Mouse (Mus musculus): ENCODE measurements around the gene Gm10053. TPM values are rescaled to one million over a fixed set of nuclear protein-coding genes. Genes with fewer than 3 reads are reported as not detected.

Gene Gm10053
- total RNA-seq (2017): 71.2 and 73.0 TPM in 2 replicates

DNA sequence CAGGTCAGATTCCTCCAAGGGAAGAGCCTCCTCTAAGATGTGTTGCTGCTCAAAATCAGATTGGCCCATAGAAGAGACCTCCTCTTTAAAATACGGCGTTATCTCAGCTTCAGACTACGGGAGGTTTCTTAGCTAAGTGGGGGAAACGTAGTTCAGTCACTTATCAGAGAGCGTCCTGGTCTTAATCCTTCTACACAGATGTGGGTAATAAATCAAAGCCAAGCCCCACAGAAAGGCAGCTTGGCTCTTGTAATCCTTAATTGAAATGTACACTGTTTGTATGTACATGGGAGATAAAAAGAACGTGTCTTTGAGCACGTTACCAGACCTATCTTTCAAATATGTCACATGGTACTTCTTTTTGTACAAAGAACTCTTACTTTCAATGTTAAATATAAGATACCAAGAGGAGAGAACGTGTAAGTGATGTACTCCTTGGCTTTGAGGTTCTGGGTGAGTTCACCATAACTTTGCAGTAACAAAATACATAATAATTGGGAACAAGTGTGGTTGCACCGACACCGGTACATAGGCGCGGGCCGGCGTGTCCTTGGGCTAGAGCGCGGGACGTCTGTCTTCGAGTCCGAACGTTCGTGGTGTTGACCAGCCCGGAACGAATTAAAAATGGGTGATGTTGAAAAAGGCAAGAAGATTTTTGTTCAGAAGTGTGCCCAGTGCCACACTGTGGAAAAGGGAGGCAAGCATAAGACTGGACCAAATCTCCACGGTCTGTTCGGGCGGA is at the start of gene Gm10053:
Gene Gm10053 (plus strand): TSS at position 558 of the 742 bp plus-strand sequence.
- peak; percentile 56 to 72; a peak in 1 of 4 replicates for ATAC-seq (replicated peaks in 1 of 2; ENCODE audit: insufficient read depth in 1 of 2, low FRiP score in 2 of 2, low TSS enrichment in 1 of 2, low read depth in 1 of 2, poor library complexity in 2 of 2, severe bottlenecking in 2 of 2)

DNA sequence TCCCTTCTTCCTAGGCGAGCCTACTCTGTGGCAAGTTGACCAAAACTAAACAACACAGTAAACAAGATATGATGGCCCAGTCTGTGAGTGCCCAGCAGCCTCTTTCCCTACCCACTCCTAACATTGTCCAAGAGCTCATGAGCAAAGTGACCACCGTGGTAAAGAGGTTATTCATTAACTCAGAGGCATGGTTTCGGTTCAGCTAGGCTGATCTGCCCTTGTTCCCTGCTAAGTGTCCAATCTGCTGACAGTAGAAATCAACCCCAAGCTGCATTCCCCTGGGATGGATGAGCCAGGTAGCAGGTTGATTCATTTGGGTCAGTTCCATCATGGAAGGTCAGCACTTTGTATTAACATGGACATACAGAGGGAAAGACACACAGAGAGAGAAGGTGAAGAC is 33.4 kb upstream of the Gm10053 start:
- no peak for ATAC-seq (replicated peaks in 1 of 2; ENCODE audit: insufficient read depth in 1 of 2, low FRiP score in 2 of 2, low TSS enrichment in 1 of 2, low read depth in 1 of 2, poor library complexity in 2 of 2, severe bottlenecking in 2 of 2)

- no peak for ATAC-seq (replicated peaks in 1 of 2; ENCODE audit: insufficient read depth in 1 of 2, low FRiP score in 2 of 2, low TSS enrichment in 1 of 2, low read depth in 1 of 2, poor library complexity in 2 of 2, severe bottlenecking in 2 of 2)
Measured at GRCm38 (mm10) chr19:24845007-24845546, 30.4 kb upstream of the Gm10053 start.

GRCm38 (mm10) chr19:24848345-24848744 is 27.1 kb upstream of the Gm10053 start:
- no peak for ATAC-seq (replicated peaks in 1 of 2; ENCODE audit: insufficient read depth in 1 of 2, low FRiP score in 2 of 2, low TSS enrichment in 1 of 2, low read depth in 1 of 2, poor library complexity in 2 of 2, severe bottlenecking in 2 of 2)

GRCm38 (mm10) chr19:24848844-24849243 is 26.6 kb upstream of the Gm10053 start:
- no peak for ATAC-seq (replicated peaks in 1 of 2; ENCODE audit: insufficient read depth in 1 of 2, low FRiP score in 2 of 2, low TSS enrichment in 1 of 2, low read depth in 1 of 2, poor library complexity in 2 of 2, severe bottlenecking in 2 of 2)

DNA sequence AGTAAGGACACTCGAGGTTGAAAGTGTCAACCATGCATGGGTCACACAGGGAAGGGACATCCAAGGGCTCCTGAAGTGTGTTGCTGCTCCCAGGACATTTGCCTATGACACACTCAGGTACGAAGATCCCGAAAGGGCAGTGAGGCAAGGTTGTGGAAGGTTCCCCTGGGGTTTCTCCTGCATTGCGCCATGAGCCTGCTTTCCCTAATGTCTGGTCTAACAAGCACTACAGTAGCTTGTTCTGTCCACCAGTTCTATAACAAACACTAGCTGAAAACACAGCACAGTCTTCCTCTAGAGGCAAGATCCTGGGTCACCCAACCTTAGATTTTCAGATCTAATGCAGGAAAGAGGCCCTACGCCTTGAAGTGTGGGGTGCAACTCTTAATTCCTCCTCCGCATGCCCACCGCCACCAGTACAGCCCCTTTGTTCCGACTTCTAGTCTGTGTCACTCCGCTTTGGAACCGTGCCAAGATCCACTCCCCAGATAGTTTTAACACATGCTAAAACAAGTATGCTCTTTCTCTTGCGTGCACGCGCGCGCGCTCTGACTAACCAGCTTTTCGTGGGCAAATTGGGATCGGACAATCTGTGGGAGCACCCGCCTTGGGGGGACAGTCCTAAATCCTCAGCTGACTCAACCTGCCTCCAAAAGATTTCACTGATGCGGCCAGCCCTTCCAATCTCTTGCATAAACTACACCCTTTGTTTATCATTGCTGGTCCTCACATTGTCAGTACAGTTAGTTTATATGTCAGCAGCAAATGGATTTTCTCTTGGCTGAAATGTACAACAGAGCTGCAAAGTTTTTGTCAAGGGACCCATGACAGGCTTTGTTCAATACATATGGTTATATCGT is 23.8 kb upstream of the Gm10053 start:
- no peak for ATAC-seq (replicated peaks in 1 of 2; ENCODE audit: insufficient read depth in 1 of 2, low FRiP score in 2 of 2, low TSS enrichment in 1 of 2, low read depth in 1 of 2, poor library complexity in 2 of 2, severe bottlenecking in 2 of 2)

- ATAC-seq (replicated peaks in 1 of 2; ENCODE audit: insufficient read depth in 1 of 2, low FRiP score in 2 of 2, low TSS enrichment in 1 of 2, low read depth in 1 of 2, poor library complexity in 2 of 2, severe bottlenecking in 2 of 2): no peak; a peak in 1 of 4 replicates
Measured at GRCm38 (mm10) chr19:24861276-24861611, 14.2 kb upstream of the Gm10053 start.

DNA sequence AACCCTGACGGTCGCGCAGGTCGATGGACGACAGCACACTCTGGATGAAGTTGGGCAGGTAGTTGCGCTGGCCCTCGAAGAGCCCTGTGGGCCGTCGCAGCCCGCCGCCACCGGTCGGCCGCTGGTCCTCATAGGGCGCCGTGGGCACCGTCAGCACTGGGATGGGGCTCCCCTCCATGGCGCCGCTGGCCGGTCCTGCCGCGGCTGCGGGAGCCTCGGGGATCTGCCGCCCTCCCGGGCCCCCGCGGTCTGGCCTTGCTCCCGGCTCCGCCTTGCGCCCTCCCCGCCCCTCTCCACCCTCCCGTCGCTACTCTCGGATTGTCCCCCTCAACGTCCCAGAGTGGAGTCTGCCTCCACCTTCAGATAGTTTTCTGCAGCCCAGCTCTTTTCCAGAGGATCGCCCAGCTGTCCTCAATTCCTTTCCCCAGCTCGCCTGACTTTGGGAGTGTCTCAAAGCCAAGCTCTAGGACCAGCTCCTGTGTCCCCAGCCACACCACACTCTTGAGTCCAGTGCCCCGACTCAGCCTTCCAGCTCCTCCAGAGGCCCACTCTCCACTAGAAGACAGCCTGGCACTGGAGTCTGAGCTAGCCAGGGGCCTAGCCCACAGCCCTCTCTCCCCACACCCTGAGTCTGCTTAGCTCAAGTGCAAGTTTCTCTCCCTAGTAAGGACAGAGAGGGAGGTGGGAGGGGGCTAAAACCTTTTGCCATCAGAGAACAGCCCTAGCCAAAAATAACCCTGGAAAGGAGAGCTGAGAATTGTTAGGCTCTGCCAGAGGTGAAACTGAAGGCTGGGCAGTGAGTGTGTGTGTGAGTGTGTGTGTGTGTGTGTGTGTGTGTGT is 13.7 kb upstream of the Gm10053 start, which contains the start of gene Pgm5:
Gene Pgm5 (minus strand): TSS at position 244 of the 840 bp plus-strand sequence.
- ATAC-seq (replicated peaks in 1 of 2; ENCODE audit: insufficient read depth in 1 of 2, low FRiP score in 2 of 2, low TSS enrichment in 1 of 2, low read depth in 1 of 2, poor library complexity in 2 of 2, severe bottlenecking in 2 of 2): peak in 1 of 2 experiments; percentile 29; a peak in 2 of 4 replicates

GRCm38 (mm10) chr19:24865436-24865835 is 10.1 kb upstream of the Gm10053 start:
- ATAC-seq (replicated peaks in 1 of 2; ENCODE audit: insufficient read depth in 1 of 2, low FRiP score in 2 of 2, low TSS enrichment in 1 of 2, low read depth in 1 of 2, poor library complexity in 2 of 2, severe bottlenecking in 2 of 2): no peak

DNA sequence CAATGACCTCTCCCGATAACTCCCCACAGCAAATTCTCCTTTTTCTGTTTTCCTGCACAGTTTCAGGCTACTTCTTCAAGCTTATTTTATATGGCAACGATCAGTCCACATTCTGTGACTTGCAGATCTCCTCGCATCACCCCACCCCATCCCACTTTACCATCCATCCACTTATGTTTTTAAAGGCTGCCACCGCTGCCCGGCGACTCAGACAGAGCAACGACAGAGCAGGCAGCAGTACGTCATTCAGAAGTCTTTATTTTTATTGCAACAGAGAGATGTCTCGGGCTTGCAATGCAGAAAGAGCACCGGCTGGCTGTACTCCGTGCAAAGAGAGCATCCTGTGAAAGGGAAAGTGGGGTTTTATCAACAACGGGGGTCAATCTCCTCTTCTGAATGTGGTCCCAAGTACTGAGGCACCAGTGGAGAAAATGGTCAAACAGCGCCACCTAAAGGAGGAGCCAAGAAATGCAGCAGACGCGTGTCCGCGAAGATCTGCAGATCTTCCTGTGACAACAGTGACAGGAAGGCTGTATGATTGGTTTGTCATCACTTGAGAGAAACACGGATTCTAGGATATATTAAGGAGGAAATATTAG is 4.3 kb upstream of the Gm10053 start:
- ATAC-seq (replicated peaks in 1 of 2; ENCODE audit: insufficient read depth in 1 of 2, low FRiP score in 2 of 2, low TSS enrichment in 1 of 2, low read depth in 1 of 2, poor library complexity in 2 of 2, severe bottlenecking in 2 of 2): peak; percentile 77 to 78

DNA sequence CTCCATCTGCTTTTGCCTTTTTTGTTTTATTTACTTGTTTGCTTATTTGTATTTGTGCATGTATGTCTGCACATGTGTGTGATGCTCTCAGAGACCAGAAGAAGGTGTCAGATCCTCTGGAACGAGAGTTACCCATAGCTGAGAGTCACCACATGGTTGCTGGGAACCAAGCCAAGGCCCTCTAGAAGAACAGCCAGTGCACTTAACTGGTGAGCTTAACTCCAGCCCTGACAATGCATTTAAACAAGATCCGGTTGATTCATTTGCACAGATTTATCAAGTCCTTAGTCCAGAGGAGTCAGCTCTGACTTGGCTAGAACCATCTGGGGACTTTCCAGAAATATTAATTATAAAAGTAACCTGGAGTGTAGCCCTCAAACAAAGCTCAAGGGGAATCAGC is 1.6 kb upstream of the Gm10053 start:
- no peak for ATAC-seq (replicated peaks in 1 of 2; ENCODE audit: insufficient read depth in 1 of 2, low FRiP score in 2 of 2, low TSS enrichment in 1 of 2, low read depth in 1 of 2, poor library complexity in 2 of 2, severe bottlenecking in 2 of 2)

GRCm38 (mm10) chr19:24881237-24881636 is 5.8 kb downstream of the Gm10053 start:
- no peak for ATAC-seq (replicated peaks in 1 of 2; ENCODE audit: insufficient read depth in 1 of 2, low FRiP score in 2 of 2, low TSS enrichment in 1 of 2, low read depth in 1 of 2, poor library complexity in 2 of 2, severe bottlenecking in 2 of 2)

- peak; percentile 54 to 66; a peak in 2 of 4 replicates for ATAC-seq (replicated peaks in 1 of 2; ENCODE audit: insufficient read depth in 1 of 2, low FRiP score in 2 of 2, low TSS enrichment in 1 of 2, low read depth in 1 of 2, poor library complexity in 2 of 2, severe bottlenecking in 2 of 2)
Measured at GRCm38 (mm10) chr19:24885504-24885903, 10.0 kb downstream of the Gm10053 start.

GRCm38 (mm10) chr19:24886888-24887287 is 11.4 kb downstream of the Gm10053 start:
- ATAC-seq (replicated peaks in 1 of 2; ENCODE audit: insufficient read depth in 1 of 2, low FRiP score in 2 of 2, low TSS enrichment in 1 of 2, low read depth in 1 of 2, poor library complexity in 2 of 2, severe bottlenecking in 2 of 2): no peak

DNA sequence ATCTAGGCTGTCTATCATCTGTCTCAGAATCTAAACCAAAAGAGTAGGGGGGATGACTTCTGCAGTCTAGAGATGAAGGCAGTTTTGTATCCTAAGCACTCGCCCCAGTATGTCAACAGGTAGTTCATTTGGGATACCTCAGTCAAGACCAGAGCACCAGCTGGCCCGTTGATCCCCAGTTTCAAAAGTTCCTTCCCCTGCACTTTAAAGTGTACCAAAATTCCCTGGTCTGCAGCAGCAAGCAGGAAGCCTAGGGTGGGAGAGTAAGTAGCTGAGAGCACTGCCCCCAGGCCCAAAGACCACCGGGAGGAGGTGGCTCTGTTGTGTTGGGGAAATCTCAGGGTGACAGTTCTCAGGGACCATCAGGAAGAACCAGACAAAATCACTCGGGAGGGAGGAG is 21.1 kb downstream of the Gm10053 start:
- ATAC-seq (replicated peaks in 1 of 2; ENCODE audit: insufficient read depth in 1 of 2, low FRiP score in 2 of 2, low TSS enrichment in 1 of 2, low read depth in 1 of 2, poor library complexity in 2 of 2, severe bottlenecking in 2 of 2): no peak

- no peak; a peak in 1 of 4 replicates for ATAC-seq (replicated peaks in 1 of 2; ENCODE audit: insufficient read depth in 1 of 2, low FRiP score in 2 of 2, low TSS enrichment in 1 of 2, low read depth in 1 of 2, poor library complexity in 2 of 2, severe bottlenecking in 2 of 2)
Measured at GRCm38 (mm10) chr19:24897006-24897895, 21.8 kb downstream of the Gm10053 start.

Data from hematopoietic stem cell, adult 5-6 weeks (primary cell).